ENCODE assay signal across 26 mouse cellular contexts in genomic region chr6:83480019-83480655, GRCm38 (mm10). TPM values are rescaled to one million over a fixed set of nuclear protein-coding genes. Genes with fewer than 3 reads are reported as not detected.
"Had no signal": no experiment of that assay in that cellular context is flagged by ENCODE, and none has a peak within 500 bp of the region (broad histone marks: within the 10 kb centered on the region; RNA-seq: fewer than 3 reads in every experiment).

No protein-coding gene starts in this region.

- ATAC-seq: inflammation-experienced regulatory T-cells, adult 6 months; intestine, embryonic 16.5 days; liver, postnatal 0 days; lung, postnatal 0 days; midbrain, embryonic 13.5 days; midbrain, embryonic 16.5 days had no signal

- H3K27ac ChIP-seq: limb, embryonic 12.5 days; limb, embryonic 15.5 days; liver, embryonic 14.5 days; midbrain, embryonic 10.5 days; midbrain, embryonic 13.5 days; neural tube, embryonic 13.5 days had no signal

- H3K9me3 ChIP-seq: limb, embryonic 12.5 days; limb, embryonic 15.5 days; midbrain, embryonic 10.5 days; midbrain, embryonic 13.5 days; neural tube, embryonic 13.5 days had no signal

- DNase-seq: kidney, adult 18-20 months; layer of hippocampus, postnatal 36 days; left cerebral cortex, postnatal 4 days; liver, postnatal 0 days; lung, embryonic 14.5 days; retina, postnatal 1 day; thymus, adult 18-20 months; thymus, postnatal 4 days had no signal

- H3K4me2 ChIP-seq: limb, embryonic 12.5 days; limb, embryonic 15.5 days; liver, embryonic 11.5 days; lung, embryonic 14.5 days; midbrain, embryonic 13.5 days; neural tube, embryonic 13.5 days had no signal

- H3K9ac ChIP-seq: limb, embryonic 12.5 days; limb, embryonic 15.5 days; liver, embryonic 14.5 days; liver, postnatal 0 days; lung, embryonic 14.5 days; midbrain, embryonic 13.5 days; neural tube, embryonic 13.5 days had no signal

- H3K4me3 ChIP-seq: limb, embryonic 12.5 days; limb, embryonic 15.5 days; midbrain, embryonic 10.5 days; midbrain, embryonic 13.5 days; myocyte; neural tube, embryonic 13.5 days had no signal

- H3K27me3 ChIP-seq: limb, embryonic 12.5 days; limb, embryonic 15.5 days; midbrain, embryonic 13.5 days; neural tube, embryonic 13.5 days had no signal

- H3K4me1 ChIP-seq: limb, embryonic 12.5 days; limb, embryonic 15.5 days; midbrain, embryonic 13.5 days; neural tube, embryonic 13.5 days had no signal

RNA-seq across cellular contexts. Expression of gene Actg2, which starts 55.9 kb away (rescaled TPM):
- total RNA-seq: layer of hippocampus, adult 8-10 months; layer of hippocampus, postnatal 36 days; left cerebral cortex, adult 8-10 months; megakaryocyte, adult 5-6 weeks; monocyte, adult 5-6 weeks; neutrophil, adult 5-6 weeks had no signal
- polyA plus RNA-seq: macrophage had no signal
